Mouse (Mus musculus) neural tube, embryonic 10.5 days (tissue): ENCODE measurements around the gene Lgmn.

ENCODE experiments used
- DNase-seq: peaks from one replicate; pipeline ENCODE4 v3.0.0-alpha.2; 2017; ENCODE audit warnings: low spot score; ENCODE audit errors: extremely low spot score

Gene Lgmn

DNA sequence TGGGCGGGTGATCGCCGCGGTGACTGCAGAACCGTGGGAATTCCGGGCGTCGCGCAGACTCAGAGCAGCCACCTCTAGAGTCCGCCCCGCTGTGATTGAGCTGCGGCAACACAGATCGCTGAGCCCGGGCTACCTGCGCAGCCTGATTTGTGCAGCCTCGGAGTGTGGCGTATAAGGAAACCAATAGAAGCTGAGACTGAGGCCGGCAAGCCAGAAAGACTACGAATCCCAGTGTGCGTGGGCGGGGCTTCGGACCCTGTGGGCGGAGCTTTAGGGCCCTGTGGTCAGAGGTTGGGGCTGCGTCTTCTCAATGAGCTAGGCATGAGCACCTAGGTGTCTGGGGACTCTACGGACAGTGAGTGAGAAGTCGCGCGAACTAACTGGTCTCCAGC, at the start of gene Lgmn:
Gene Lgmn, minus strand, starts transcription at position 182 of the 392 bp plus-strand sequence.
- DNase-seq: peak; percentile 95

DNA sequence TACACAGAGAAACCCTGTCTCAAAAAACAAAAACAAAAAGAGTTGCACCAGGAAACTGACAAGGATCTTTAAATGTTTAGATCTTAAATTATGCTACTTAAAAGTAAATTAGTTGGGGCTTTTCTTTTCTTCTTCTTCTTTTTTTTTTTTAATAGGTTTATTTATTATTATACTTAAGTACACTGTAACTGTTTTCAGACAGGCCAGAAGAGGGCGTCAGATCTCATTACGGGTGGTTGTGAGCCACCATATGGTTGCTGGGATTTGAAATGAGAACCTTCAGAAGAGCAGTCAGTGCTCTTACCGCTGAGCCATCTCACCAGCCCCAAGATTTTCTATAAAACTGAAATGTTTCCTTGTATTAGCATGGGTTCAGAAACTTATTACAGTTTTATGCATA, 45.3 kb upstream of the Lgmn start:
- DNase-seq: no peak

DNA sequence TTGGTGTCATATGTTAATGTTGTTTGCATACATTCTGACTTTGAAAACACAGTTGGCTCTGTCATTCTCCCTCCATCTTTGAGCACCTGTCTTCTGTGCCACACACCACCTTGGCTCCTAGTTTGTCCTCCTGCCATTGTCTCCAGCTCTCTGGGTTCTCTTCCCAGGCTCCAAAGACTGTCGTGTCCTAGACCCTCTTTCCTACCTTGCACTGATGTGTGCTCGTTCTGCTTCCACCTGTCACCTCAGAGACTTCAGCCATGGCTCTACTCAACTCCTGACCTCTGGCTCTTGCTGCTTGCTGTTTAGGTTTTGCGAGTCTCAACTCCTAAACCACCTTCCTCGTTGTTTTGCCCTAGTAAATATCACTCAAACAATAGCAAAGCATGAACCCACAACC, 40.9 kb upstream of the Lgmn start:
- no peak for DNase-seq

DNA sequence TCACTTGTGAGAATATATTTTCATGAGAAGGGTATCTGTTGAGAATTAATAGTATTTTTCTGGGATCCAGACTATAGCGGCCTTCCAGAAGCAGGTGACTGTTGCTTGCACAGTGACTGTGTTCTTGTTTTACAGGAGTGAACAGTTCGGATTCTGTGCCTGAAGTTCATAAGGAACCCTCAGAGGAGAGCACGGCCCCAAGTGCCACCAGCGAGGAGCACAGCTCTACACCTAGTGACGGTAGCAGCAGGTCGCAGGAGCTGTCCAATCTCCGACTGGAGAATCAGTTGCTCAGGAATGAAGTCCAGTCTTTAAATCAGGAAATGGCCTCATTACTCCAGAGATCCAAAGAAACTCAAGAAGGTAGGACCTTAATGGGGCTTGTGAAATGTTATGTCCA, 34.8 kb upstream of the Lgmn start:
- no peak for DNase-seq

DNA sequence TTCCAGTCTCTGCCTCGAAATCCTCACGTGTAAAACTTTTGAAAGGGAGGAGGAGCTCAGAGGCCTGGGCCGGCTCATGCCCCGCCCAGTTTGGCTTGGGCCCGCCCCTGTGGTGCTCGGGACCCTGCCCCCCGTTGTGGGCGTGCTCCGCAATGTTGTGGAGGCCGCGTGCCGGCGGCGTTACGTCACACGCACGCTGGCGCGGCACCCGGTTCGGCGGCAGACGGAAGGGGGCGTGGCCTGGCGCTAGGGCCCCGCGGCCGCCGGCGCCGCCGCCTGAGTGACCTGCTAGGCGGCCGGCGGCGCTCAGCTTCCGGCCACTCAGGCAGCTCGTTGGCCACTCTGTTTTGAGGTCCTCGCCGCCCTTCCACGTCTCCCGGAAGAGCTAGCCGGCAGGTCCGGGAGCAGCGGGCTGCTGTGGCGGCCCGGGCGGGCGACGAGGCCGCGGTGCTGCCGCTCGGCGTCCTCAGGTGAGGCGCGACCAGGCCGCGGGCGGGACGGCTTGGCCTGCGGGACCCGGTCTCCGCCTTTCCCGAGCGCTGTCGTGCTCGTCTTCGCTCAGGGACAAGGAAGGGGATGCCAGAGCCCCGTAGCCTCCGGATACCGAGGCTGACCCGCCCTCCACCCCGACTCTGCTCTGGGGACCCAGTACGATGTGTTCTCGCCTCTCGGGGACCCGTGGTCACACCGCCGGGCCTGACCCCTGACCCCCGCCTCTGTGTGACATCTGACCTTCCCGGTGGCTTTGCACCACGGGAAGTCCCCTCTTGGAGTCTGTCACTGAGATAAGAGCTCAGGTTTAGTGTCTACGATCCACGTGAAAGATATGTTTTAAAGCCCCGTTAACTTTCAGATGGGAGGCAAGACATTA, 29.5 kb upstream of the Lgmn start, which contains the start of gene Golga5:
Gene Golga5, plus strand, starts transcription at position 242 of the 871 bp plus-strand sequence.
- peak; percentile 95 for DNase-seq

GRCm38 (mm10) chr12:102468136-102468535, 28.5 kb upstream of the Lgmn start:
- DNase-seq: no peak

- no peak for DNase-seq
Observed at GRCm38 (mm10) chr12:102464650-102465049, 25.0 kb upstream of the Lgmn start.

GRCm38 (mm10) chr12:102461177-102461576, 21.6 kb upstream of the Lgmn start:
- DNase-seq: no peak

- no peak for DNase-seq
Observed at GRCm38 (mm10) chr12:102460014-102460413, 20.4 kb upstream of the Lgmn start.

- no peak for DNase-seq
Observed at GRCm38 (mm10) chr12:102456467-102457193, 17.0 kb upstream of the Lgmn start.

DNA sequence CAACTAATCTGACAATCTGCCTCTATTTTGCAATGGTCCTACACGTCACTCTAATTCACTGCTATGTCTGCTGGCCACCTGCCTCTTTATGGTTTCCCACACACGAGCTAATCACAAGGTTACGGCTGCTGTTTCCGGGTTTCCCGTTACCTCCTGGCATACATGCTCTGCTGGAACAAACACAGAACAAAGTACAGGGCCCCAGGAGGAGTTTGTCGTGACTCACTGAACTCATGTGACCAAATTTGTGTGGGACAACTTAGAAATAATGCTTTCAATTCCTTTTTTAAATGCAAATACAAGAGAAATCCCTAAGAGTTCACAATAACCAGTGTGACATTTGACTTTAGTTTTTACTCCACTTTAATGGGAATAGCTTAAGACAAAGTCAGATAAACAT, 14.0 kb upstream of the Lgmn start:
- no peak for DNase-seq

DNA sequence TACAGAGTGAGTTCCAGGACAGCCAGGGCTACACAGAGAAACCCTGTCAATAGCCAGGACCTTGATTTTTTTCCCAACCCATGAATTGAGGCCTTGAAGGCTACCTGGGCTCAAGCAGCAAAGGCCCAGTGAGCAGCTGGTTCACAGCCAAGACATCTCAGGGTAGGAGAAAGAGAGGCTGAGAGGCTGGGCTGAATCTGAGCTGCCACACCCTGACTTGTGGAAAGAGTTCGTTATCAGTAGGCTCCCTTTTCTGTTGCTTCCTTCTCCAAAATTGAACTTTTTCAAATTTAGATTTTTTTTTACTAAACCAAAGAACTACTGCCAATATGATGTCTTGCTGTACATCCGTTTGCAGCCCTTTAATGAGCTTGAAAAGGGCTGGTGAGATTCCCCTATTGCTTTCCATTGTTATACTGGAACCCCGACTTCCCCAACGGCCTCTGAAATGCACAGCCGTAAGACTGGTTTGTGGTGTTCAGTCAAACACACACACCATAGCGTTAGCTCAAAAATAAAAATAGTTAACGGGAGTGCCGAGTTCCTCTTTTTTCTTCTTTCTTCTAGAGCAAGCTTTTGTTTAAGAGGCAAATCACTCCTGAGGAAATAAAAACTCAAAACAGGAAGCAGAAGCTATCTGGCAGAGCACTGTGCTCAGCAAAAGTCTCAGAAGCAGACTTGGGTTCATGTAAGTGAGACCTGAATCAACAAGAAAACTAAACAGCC, 11.7 kb upstream of the Lgmn start:
- DNase-seq: no peak

GRCm38 (mm10) chr12:102450437-102450836, 10.8 kb upstream of the Lgmn start:
- DNase-seq: no peak

DNA sequence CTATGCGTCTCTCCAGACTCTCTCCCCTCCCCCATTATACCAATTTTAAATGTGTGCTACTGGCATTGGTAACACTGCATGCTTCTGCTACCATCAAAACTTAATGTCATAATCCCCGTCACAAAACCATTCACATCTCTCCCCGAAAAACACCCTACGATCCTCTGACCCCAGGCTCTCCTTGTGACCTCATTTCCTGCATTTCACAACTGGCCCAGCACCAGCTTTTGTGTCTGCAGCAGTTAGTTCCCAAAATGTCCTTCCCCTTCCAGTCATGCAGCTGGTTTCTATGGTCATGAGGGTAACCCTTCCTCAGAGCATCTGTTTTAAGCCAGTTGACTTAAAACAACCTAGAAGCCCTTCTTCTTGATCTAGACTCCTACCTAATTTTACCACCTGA, 5.8 kb upstream of the Lgmn start:
- DNase-seq: no peak

- DNase-seq: no peak
Observed at GRCm38 (mm10) chr12:102443676-102444075, 4.1 kb upstream of the Lgmn start.

GRCm38 (mm10) chr12:102442639-102443038, 3.0 kb upstream of the Lgmn start:
- no peak for DNase-seq

DNA sequence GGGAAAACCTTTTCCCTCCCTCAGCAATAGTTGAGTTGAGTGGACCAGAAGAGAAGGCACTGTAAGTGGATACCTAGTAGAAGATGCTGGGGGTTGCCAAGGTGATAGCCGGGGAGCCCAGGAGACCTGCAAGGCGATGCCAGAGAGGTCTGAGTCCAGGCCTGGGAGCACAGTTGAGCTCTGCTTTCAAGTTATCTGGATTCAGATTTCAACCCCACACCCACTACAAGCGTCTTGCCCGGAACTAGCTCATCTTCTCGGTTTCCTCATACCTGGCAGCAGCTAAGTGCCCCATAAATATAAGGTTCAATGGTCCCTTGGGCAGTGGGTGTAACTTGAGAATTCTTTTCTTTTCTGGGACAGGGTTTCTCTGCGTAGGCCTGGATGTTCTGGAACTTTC, 1.5 kb upstream of the Lgmn start:
- no peak for DNase-seq

DNA sequence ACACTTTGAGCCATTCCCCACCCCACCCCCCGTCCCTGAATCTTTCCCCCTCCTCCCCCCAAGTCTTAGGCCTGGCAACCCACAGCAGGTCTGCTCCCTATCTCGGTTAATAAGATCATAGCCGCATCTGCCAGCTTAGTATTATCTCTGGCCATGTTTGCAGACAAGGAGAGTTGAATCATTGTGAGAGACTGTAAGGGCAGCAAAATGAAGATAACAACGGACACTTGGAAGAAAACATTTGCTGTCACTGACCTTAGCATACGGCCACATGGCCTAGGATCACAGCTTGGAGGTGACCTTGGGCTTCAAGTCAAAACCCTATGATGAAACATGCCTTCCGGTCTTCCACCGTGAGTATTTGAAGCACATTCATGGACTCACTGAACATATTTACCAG, 938 bp upstream of the Lgmn start:
- no peak for DNase-seq

DNA sequence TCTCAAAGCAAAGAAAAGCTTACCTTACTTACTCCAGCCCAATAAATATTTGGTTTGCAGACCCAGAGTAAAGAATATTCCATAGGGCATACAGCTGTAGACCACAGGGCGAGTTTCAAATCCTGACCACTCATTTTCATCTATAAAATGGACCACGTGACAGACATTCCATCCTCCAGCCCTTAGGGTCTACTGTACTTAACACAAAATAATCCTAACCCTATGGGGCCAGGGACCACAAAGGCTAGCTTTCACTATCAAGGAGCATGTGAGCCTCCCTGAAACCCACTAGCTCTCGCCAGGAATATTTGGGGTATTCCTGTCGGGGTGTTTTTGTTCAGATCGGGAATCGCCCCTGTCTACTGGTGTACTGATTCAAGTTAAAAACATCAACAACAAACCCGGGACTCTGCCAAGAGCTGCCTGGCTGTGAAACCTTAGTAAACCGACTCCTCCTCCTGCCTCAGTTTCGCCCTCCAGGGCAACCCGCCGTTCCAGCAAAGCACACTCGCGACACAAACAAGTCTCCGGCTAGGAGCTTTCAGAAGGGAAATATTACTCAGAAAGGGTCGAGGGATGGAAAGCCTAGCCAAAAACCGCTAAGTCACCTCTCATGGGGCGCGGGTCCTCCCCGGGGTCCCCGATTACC, 506 bp downstream of the Lgmn start:
- no peak for DNase-seq

GRCm38 (mm10) chr12:102437952-102438351, 1.7 kb downstream of the Lgmn start:
- DNase-seq: no peak

DNA sequence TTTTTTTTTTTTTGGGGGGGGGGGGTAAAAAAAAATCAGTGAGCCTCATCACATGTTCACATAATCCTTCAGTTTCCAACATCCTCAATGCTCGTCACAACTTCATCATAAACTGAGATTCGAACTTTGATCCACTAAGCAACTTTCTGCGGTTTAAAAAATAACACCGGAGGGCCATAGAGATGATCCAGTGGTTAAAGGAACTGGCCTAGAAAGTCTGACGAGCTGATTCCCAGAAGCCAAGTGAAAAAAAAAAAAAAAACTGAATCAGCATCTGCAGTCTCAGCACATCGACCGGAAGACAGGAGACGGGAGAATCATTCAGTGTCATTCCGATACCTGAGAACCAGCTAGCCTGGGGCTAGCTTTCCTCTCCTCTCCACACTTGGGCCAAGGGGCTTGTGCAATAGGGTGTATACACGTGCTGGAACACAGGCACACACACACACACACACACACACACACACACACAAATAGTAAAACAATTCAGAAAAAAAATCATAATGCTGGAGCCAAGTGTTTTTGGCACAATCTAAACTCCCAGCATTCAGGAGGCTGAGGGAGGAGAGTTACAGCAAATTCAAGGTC, 2.6 kb downstream of the Lgmn start:
- no peak for DNase-seq
